Comparison of ENCODE assay signal across 10 mouse cellular contexts in genomic region chr3:121720801-121721690, GRCm38 (mm10). TPM values are rescaled to one million over a fixed set of nuclear protein-coding genes. Genes with fewer than 3 reads are reported as not detected.
DNase-seq lines count a peak whose midpoint lies in the region; ATAC-seq and TF ChIP-seq lines count a peak whose summit lies in the region.
"Had no signal": no experiment of that assay in that cellular context is flagged by ENCODE, and none has a peak within 500 bp of the region (broad histone marks: within the 10 kb centered on the region; RNA-seq: fewer than 3 reads in every experiment).

No protein-coding gene starts in this region.

- no peak for TF ChIP-seq CTCF in layer of hippocampus, adult 2 months (conservative IDR thresholded peaks at IDR 0.05)
- no peak for TF ChIP-seq CTCF in cortical plate, adult 2 months (IDR thresholded peaks at IDR 0.05; ENCODE audit: extremely low read depth, insufficient read depth, low read length)

- H3K4me3 ChIP-seq in embryonic facial prominence, embryonic 11.5 days (ENCODE audit: low read depth, low read length), result no peak overlapping the region
- H3K4me3 ChIP-seq in embryonic facial prominence, embryonic 10.5 days, result no peak overlapping the region
- peak overlapping the region; percentile 10; the same call in 1 of the 2 replicates for H3K4me3 ChIP-seq in layer of hippocampus, adult 2 months
- no peak overlapping the region for H3K4me3 ChIP-seq in cortical plate, adult 2 months (ENCODE audit: insufficient read depth, low read length)
- H3K4me3 ChIP-seq in midbrain, embryonic 16.5 days (ENCODE audit: low read depth, low read length), result no peak overlapping the region; the same call in 1 of the 2 replicates
- H3K4me3 ChIP-seq: embryonic facial prominence, embryonic 13.5 days had no signal

- no peak for TF ChIP-seq POLR2A in cortical plate, adult 2 months (IDR thresholded peaks at IDR 0.05; ENCODE audit: extremely low read depth, insufficient read depth, low read length)

- no peaks in the 10 kb centered on the region for H3K9me3 ChIP-seq in embryonic facial prominence, embryonic 11.5 days (replicated peaks; ENCODE audit: control insufficient read depth, low read length)
- H3K9me3 ChIP-seq in embryonic facial prominence, embryonic 10.5 days, result no peaks in the 10 kb centered on the region
- H3K9me3 ChIP-seq in midbrain, embryonic 16.5 days (replicated peaks; ENCODE audit: control insufficient read depth, low read length, poor library complexity, severe bottlenecking), result no peaks in the 10 kb centered on the region
- H3K9me3 ChIP-seq: embryonic facial prominence, embryonic 13.5 days had no signal

- no peak overlapping the region for H3K9ac ChIP-seq in embryonic facial prominence, embryonic 11.5 days (replicated peaks; ENCODE audit: low read length)
- H3K9ac ChIP-seq in midbrain, embryonic 16.5 days (ENCODE audit: low read depth, low read length), result no peak overlapping the region
- H3K9ac ChIP-seq: embryonic facial prominence, embryonic 13.5 days had no signal

- peak; percentile 34 for DNase-seq in embryonic facial prominence, embryonic 11.5 days (ENCODE audit: low spot score)
- DNase-seq in embryonic facial prominence, embryonic 10.5 days (ENCODE audit: low spot score), result no peak
- DNase-seq in layer of hippocampus, adult 2 months (ENCODE audit: low spot score in 2 of 2), result no peak
- DNase-seq in layer of hippocampus, adult 11-12 months (ENCODE audit: low spot score), result no peak
- no peak for DNase-seq in thymus, postnatal 14 days
- DNase-seq in c-Kit-positive CD71-positive TER-119-positive erythroid progenitor cells, embryonic 14.5 days (ENCODE audit: low spot score), result no peak

- 55% methylated on average over 14 of the region's 14 CpGs for WGBS in embryonic facial prominence, embryonic 11.5 days
- WGBS in embryonic facial prominence, embryonic 10.5 days, result 61% methylated on average over 14 of the region's 14 CpGs
- WGBS in midbrain, embryonic 16.5 days, result 40% methylated on average over 14 of the region's 14 CpGs

- no peak overlapping the region for H3K27ac ChIP-seq in embryonic facial prominence, embryonic 11.5 days (replicated peaks; ENCODE audit: low read depth, low read length)
- H3K27ac ChIP-seq in embryonic facial prominence, embryonic 10.5 days (replicated peaks), result no peak overlapping the region
- peak overlapping the region; percentile 93 for H3K27ac ChIP-seq in layer of hippocampus, adult 2 months
- peak overlapping the region; percentile 57 for H3K27ac ChIP-seq in cortical plate, adult 2 months (ENCODE audit: insufficient read depth, low read length)
- peak overlapping the region; percentile 22; the same call in 1 of the 2 replicates for H3K27ac ChIP-seq in midbrain, embryonic 16.5 days (ENCODE audit: low read length)
- H3K27ac ChIP-seq: embryonic facial prominence, embryonic 13.5 days had no signal

- H3K27me3 ChIP-seq in embryonic facial prominence, embryonic 11.5 days (ENCODE audit: control insufficient read depth, insufficient read depth, low read length), result no peaks in the 10 kb centered on the region
- peaks cover 50% of the 10 kb centered on the region for H3K27me3 ChIP-seq in embryonic facial prominence, embryonic 10.5 days (replicated peaks; ENCODE audit: low read depth, poor library complexity, severe bottlenecking)
- H3K27me3 ChIP-seq in midbrain, embryonic 16.5 days (ENCODE audit: control insufficient read depth, insufficient read depth, low read depth, low read length), result 0 out of 2 replicates have a peak, but pooled peaks cover 2% of the 10 kb centered on the region

- H3K4me2 ChIP-seq in embryonic facial prominence, embryonic 11.5 days (ENCODE audit: low read depth, low read length), result no peak overlapping the region
- H3K4me2 ChIP-seq in midbrain, embryonic 16.5 days (ENCODE audit: low read length), result peak overlapping the region; percentile 40
- H3K4me2 ChIP-seq: embryonic facial prominence, embryonic 13.5 days had no signal

- H3K4me1 ChIP-seq in embryonic facial prominence, embryonic 11.5 days (ENCODE audit: control insufficient read depth, insufficient read depth, low read length), result no peaks in the 10 kb centered on the region; the same call in 1 of the 2 replicates
- H3K4me1 ChIP-seq in embryonic facial prominence, embryonic 10.5 days, result peaks cover 38% of the 10 kb centered on the region
- H3K4me1 ChIP-seq in cortical plate, adult 2 months (ENCODE audit: control insufficient read depth, insufficient read depth, low read length), result 0 out of 2 replicates have a peak, but pooled peaks cover 1% of the 10 kb centered on the region
- peaks cover 17% of the 10 kb centered on the region for H3K4me1 ChIP-seq in midbrain, embryonic 16.5 days (ENCODE audit: control insufficient read depth, insufficient read depth, low read length)

- no peak for ATAC-seq in embryonic facial prominence, embryonic 11.5 days (replicated peaks; ENCODE audit: insufficient number of reproducible peaks, low FRiP score, low TSS enrichment, low read depth)
- no peak for ATAC-seq in midbrain, embryonic 16.5 days

- H3K36me3 ChIP-seq in embryonic facial prominence, embryonic 11.5 days (replicated peaks; ENCODE audit: control insufficient read depth, insufficient read depth, low read depth, low read length), result no peaks in the 10 kb centered on the region
- H3K36me3 ChIP-seq in embryonic facial prominence, embryonic 10.5 days (replicated peaks), result no peaks in the 10 kb centered on the region
- no peaks in the 10 kb centered on the region for H3K36me3 ChIP-seq in midbrain, embryonic 16.5 days (ENCODE audit: control insufficient read depth, insufficient read depth, low read length)
- H3K36me3 ChIP-seq: embryonic facial prominence, embryonic 13.5 days had no signal

RNA-seq across cellular contexts. Expression of gene F3, which starts 2.3 kb away (rescaled TPM):
- 14.2 and 14.9 TPM in 2 replicates for polyA plus RNA-seq in embryonic facial prominence, embryonic 11.5 days (2014; fragmentation: Nextera tagmentation; extraction: Ambion mirVana)
- 12.1 and 12.8 TPM in 2 replicates for polyA plus RNA-seq in embryonic facial prominence, embryonic 10.5 days (2016; fragmentation: Nextera tagmentation; extraction: Ambion mirVana)
- 10 to 100 TPM; 52.6 to 68.0 TPM for total RNA-seq in layer of hippocampus, adult 2 months (2021)
- polyA plus RNA-seq in cortical plate, adult 2 months (2012; rRNA removed), result 76.7 and 88.6 TPM in 2 replicates
- 10.1 and 13.0 TPM in 2 replicates for polyA plus RNA-seq in midbrain, embryonic 16.5 days (2015; fragmentation: Nextera tagmentation; extraction: Ambion mirVana)

RNA-seq across cellular contexts. Expression of gene 4930432M17Rik, which starts 50.5 kb away (rescaled TPM):
- polyA plus RNA-seq in embryonic facial prominence, embryonic 11.5 days (2014; fragmentation: Nextera tagmentation; extraction: Ambion mirVana), result not detected in 2 replicates
- not detected in 2 replicates for polyA plus RNA-seq in embryonic facial prominence, embryonic 10.5 days (2016; fragmentation: Nextera tagmentation; extraction: Ambion mirVana)
- total RNA-seq in layer of hippocampus, adult 2 months (2021), result not detected
- not detected in 2 replicates for polyA plus RNA-seq in cortical plate, adult 2 months (2012; rRNA removed)
- not detected in 2 replicates for polyA plus RNA-seq in midbrain, embryonic 16.5 days (2015; fragmentation: Nextera tagmentation; extraction: Ambion mirVana)
- polyA plus RNA-seq: embryonic facial prominence, embryonic 13.5 days; limb, embryonic 11.5 days had no signal

Comparison
In these comparisons a context has a peak if more than half of its experiments do, and no peak if none do; other contexts are left out.
1. H3K27ac ChIP-seq: peak in layer of hippocampus, adult 2 months (single experiment), cortical plate, adult 2 months (single experiment) and midbrain, embryonic 16.5 days (single experiment); none in embryonic facial prominence, embryonic 11.5 days (single experiment) and embryonic facial prominence, embryonic 10.5 days (single experiment).